Mouse (Mus musculus): ENCODE measurements around the gene Fbxo24. TPM values are rescaled to one million over a fixed set of nuclear protein-coding genes. Genes with fewer than 3 reads are reported as not detected.

The Fbxo24 gene
- polyA plus RNA-seq, 1 experiment from 2014 or later: not detected

DNA sequence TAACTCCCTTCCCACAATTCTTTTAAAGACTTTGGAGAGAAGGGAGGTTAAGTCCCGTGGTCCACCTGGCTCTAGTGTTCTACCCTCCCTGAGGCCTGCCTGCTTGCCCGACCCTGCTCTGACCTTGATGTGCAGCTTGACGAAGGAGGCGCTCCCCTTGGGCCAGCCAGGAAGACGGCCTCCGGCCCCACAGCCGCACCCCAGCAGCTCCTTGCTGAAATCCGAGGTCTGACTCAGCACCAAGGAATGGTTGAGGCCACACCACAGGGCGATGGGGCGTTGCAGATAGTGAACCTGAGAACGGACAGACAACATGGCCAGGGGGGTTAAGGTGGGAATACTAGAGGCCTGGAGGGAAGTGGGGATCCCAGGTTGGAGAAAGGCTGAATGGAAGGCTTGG lies 15.3 kb downstream of the Fbxo24 start, which contains the start of gene Pcolce:
TSS of gene Pcolce (minus strand) at position 235 of the 400 bp plus-strand sequence.
- no peak within 1 kb of the TSS for H3K4me2 ChIP-seq
- ATAC-seq (ENCODE audit: insufficient read depth) (no peak), DNase-seq (no peak)
- no peak within 1 kb of the TSS for H3K4me3 ChIP-seq (ENCODE audit: low read depth, low read length)
- no peaks in the 10 kb centered on the region for H3K27me3 ChIP-seq (ENCODE audit: insufficient read depth, low read length)
- H3K36me3 ChIP-seq (ENCODE audit: insufficient read depth): no peaks in the 10 kb centered on the region
- no peak for TF ChIP-seq CTCF (IDR thresholded peaks at IDR 0.05; ENCODE audit: low read depth)
- H3K9ac ChIP-seq: peak within 1 kb of the TSS; percentile 6; the same call in 1 of the 2 replicates
- 46% methylated on average over 11 of the region's 11 CpGs for WGBS
- H3K9me3 ChIP-seq (ENCODE audit: low read depth, low read length): no peaks in the 10 kb centered on the region
- H3K27ac ChIP-seq (ENCODE audit: low read depth): no peak within 1 kb of the TSS
- H3K4me1 ChIP-seq (ENCODE audit: insufficient read depth): peaks cover 28% of the 10 kb centered on the region

DNA sequence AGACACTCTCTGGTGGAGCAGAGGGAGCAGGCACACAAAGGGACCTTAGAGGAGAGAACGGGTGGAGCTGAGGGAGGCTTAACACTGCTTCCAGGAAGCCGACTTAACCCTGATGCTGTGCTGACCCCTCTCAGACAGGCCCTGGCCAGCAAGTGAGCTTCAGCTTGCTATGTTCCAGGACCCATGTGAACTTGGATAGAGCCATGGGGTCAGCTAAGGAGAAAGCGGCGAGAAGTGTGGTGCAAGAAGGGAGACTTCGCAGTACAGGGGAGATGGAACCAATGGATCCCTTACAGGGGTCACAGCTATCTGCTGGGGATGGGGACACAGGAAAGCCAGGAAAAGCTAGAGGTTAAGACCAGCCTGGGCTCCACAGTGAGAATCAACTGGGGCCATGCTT lies 15.7 kb downstream of the Fbxo24 start:
- DNase-seq (no peak), ATAC-seq (ENCODE audit: insufficient read depth) (no peak)
- Histone ChIP-seq H3K27me3 (ENCODE audit: insufficient read depth, low read length) (no peaks in the 10 kb centered on the region), H3K9ac (no peak overlapping the region; the same call in 1 of the 2 replicates), H3K9me3 (ENCODE audit: low read depth, low read length) (no peaks in the 10 kb centered on the region), H3K4me2 (no peak overlapping the region), H3K4me3 (ENCODE audit: low read depth, low read length) (no peak overlapping the region), H3K4me1 (ENCODE audit: insufficient read depth) (peaks cover 33% of the 10 kb centered on the region), H3K27ac (ENCODE audit: low read depth) (no peak overlapping the region), H3K36me3 (ENCODE audit: insufficient read depth) (0 out of 2 replicates have a peak, but pooled peaks cover 3% of the 10 kb centered on the region)
- TF ChIP-seq CTCF (IDR thresholded peaks at IDR 0.05; ENCODE audit: low read depth): no peak
- 67% methylated on average over 5 of the region's 5 CpGs for WGBS

DNA sequence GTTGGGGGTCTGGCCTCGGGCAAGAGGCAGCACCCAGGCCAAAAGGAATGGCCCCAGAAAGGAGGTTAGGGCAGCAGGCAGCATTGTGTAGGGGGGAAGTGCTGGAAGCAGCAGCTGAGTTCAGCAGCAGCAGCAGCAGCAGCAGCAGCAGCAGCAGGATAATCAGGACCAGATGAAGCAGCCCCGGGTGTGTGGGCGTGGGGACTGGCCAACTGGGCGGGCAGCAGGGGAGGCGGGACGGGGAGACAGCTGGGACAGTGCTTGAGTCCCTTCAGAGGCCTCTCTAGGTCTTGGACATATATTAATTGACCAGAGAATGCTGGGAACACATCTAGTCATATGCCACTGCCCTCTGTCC lies 17.6 kb downstream of the Fbxo24 start:
- peaks cover 20% of the 10 kb centered on the region; the same call in 1 of the 2 replicates for H3K36me3 ChIP-seq (ENCODE audit: insufficient read depth)
- H3K9ac ChIP-seq: peak overlapping the region; percentile 56
- H3K4me3 ChIP-seq (ENCODE audit: low read depth, low read length): peak overlapping the region; percentile 42
- ATAC-seq (ENCODE audit: insufficient read depth) (peak; percentile 85), DNase-seq (peak; percentile 84)
- TF ChIP-seq CTCF (IDR thresholded peaks at IDR 0.05; ENCODE audit: low read depth): 0 out of 2 replicates have a peak, but pooled peaks have one; percentile 1
- H3K27me3 ChIP-seq (ENCODE audit: insufficient read depth, low read length): no peaks in the 10 kb centered on the region
- 1% methylated on average over 6 of the region's 6 CpGs for WGBS
- peak overlapping the region; percentile 70 for H3K4me2 ChIP-seq
- no peaks in the 10 kb centered on the region for H3K9me3 ChIP-seq (ENCODE audit: low read depth, low read length)
- H3K27ac ChIP-seq (ENCODE audit: low read depth): peak overlapping the region; percentile 96
- H3K4me1 ChIP-seq (ENCODE audit: insufficient read depth): peaks cover 35% of the 10 kb centered on the region

DNA sequence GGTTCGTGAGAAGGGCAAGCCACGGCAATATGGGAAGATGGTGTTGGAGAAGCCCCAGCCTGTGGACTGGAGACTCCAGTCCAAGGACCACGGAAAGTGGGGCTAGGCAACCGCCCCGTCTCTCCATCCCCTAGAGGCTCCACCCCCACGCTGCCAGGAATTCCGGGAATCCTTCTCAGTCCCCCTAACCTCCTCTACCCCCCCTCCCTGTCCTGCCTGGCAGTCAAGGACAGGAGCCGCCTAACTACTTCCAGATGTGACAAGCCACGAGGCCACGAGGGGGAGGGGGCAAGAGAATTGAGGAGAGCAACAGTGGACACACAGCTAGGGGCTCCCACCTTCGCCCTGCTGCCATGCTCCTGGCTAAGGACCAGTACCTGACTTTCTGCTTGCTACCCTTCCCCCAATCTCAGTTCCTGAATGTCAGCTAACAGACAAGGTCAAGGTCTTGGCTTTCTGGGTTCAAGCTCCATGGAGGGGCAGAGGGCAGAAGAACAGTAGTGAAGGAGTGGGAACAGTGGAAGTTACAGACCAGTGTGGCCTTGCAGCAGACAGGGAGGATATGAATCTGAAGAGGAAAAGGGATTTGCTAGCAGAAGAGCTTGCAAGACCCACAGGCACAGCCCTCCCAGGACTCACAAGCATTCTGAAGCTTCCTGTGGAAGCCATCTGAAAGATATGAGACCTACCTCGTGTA lies 18.1 kb downstream of the Fbxo24 start:
- no peaks in the 10 kb centered on the region for H3K27me3 ChIP-seq (ENCODE audit: insufficient read depth, low read length)
- peaks cover 35% of the 10 kb centered on the region for H3K4me1 ChIP-seq (ENCODE audit: insufficient read depth)
- peak; percentile 86 for ATAC-seq (ENCODE audit: insufficient read depth)
- no peak for TF ChIP-seq CTCF (IDR thresholded peaks at IDR 0.05; ENCODE audit: low read depth)
- 5% methylated on average over 12 of the region's 12 CpGs for WGBS
- peak overlapping the region; percentile 42 for H3K4me3 ChIP-seq (ENCODE audit: low read depth, low read length)
- peaks cover 24% of the 10 kb centered on the region; the same call in 1 of the 2 replicates for H3K36me3 ChIP-seq (ENCODE audit: insufficient read depth)
- H3K9me3 ChIP-seq (ENCODE audit: low read depth, low read length): no peaks in the 10 kb centered on the region
- H3K9ac ChIP-seq: peak overlapping the region; percentile 56
- DNase-seq: peak; percentile 90
- H3K4me2 ChIP-seq: peak overlapping the region; percentile 70
- peak overlapping the region; percentile 96 for H3K27ac ChIP-seq (ENCODE audit: low read depth)

DNA sequence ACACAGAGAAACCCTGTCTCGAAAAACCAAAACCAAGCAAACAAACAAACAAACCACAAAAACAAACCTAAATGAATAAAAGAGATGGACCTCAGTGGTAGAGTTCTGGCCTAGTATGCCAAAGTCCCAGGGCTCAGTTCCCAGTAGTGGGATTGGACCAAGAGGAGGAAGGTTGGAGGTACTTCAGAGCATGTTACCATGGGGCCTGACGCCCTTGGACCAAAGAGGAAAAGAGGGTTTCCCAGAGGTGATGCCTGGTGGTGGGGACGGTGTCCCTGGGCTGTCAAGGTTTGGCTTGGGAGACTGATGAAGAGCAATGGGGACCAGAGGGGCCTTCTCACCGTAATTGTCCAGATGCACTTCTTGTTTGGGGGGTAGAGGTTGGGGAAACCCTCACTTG lies 18.7 kb downstream of the Fbxo24 start:
- H3K4me1 ChIP-seq (ENCODE audit: insufficient read depth): peaks cover 35% of the 10 kb centered on the region
- 40% methylated on average over 4 of the region's 4 CpGs for WGBS
- no peak for ATAC-seq (ENCODE audit: insufficient read depth)

DNA sequence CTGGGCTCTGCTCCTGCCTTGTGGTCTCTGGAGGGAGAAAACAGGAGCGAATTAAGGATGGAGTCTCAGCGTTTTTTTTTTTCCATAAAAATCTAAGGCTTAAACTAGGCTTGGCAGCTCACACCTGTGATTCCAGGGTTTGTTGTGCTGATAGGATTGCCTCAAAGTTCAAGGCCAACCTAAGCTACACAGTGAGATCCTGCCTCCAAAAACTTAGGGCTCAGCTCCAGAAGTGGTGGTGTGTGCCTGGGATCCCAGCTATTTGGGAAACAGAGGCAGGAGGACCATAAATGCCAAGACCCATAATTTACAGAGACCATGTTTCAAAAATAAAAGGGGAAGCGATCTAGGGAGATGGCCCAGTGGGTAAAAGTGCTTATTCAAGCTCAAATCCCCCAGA lies 19.5 kb downstream of the Fbxo24 start:
- WGBS: 63% methylated on average over 3 of the region's 3 CpGs
- Histone ChIP-seq H3K36me3 (ENCODE audit: insufficient read depth) (peaks cover 36% of the 10 kb centered on the region), H3K27ac (ENCODE audit: low read depth) (no peak overlapping the region), H3K27me3 (ENCODE audit: insufficient read depth, low read length) (no peaks in the 10 kb centered on the region), H3K4me1 (ENCODE audit: insufficient read depth) (peaks cover 35% of the 10 kb centered on the region), H3K4me3 (ENCODE audit: low read depth, low read length) (peak overlapping the region; percentile 42), H3K9ac (no peak overlapping the region), H3K4me2 (peak overlapping the region; percentile 70), H3K9me3 (ENCODE audit: low read depth, low read length) (no peaks in the 10 kb centered on the region)
- no peak for DNase-seq
- TF ChIP-seq CTCF (IDR thresholded peaks at IDR 0.05; ENCODE audit: low read depth): no peak
- no peak for ATAC-seq (ENCODE audit: insufficient read depth)

More for the DNA sequence above, 18.7 kb downstream of the Fbxo24 start:
- H3K4me3 ChIP-seq (ENCODE audit: low read depth, low read length): peak overlapping the region; percentile 42
- no peaks in the 10 kb centered on the region for H3K9me3 ChIP-seq (ENCODE audit: low read depth, low read length)
- H3K27me3 ChIP-seq (ENCODE audit: insufficient read depth, low read length): no peaks in the 10 kb centered on the region
- H3K27ac ChIP-seq (ENCODE audit: low read depth): peak overlapping the region; percentile 96
- no peak for TF ChIP-seq CTCF (IDR thresholded peaks at IDR 0.05; ENCODE audit: low read depth)
- peak overlapping the region; percentile 70 for H3K4me2 ChIP-seq
- DNase-seq: no peak
- H3K9ac ChIP-seq: peak overlapping the region; percentile 56
- H3K36me3 ChIP-seq (ENCODE audit: insufficient read depth): peaks cover 30% of the 10 kb centered on the region

DNA sequence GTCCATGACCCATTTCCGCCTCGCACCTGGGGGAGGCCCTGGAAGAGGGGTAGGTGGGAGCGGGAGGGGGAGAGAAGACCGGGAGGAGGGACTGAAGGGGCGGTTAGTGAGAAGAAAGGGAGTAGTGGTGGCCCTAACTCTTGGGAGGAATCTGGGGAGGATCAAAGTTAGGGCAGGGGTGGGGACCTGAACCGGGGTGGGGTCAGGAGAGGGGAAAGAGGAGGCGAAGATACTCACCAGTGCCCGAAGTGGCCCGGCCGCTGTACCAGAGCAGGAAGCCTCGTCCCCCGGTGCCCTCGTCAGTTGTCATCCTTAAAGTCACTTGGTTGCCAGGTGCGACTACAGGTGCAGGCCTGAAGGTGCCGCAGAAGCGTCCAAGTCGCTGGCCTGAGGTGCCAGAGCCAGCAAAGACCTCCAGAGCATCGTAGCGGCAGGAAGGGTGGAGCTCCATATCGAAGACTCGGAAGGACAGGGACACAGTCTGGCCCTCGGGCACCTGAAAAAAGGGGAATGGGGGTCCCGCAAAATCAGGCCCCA lies 20.1 kb downstream of the Fbxo24 start:
- whole genome bisulfite sequencing: 21% methylated on average over 23 of the region's 23 CpGs
- peak; percentile 41 for TF ChIP-seq CTCF (IDR thresholded peaks at IDR 0.05; ENCODE audit: low read depth)
- Histone ChIP-seq H3K4me3 (ENCODE audit: low read depth, low read length) (peak overlapping the region; percentile 14), H3K9me3 (ENCODE audit: low read depth, low read length) (no peaks in the 10 kb centered on the region), H3K36me3 (ENCODE audit: insufficient read depth) (peaks cover 40% of the 10 kb centered on the region), H3K4me1 (ENCODE audit: insufficient read depth) (peaks cover 35% of the 10 kb centered on the region), H3K4me2 (peak overlapping the region; percentile 70), H3K9ac (peak overlapping the region; percentile 48), H3K27ac (ENCODE audit: low read depth) (no peak overlapping the region), H3K27me3 (ENCODE audit: insufficient read depth, low read length) (no peaks in the 10 kb centered on the region)
- ATAC-seq (ENCODE audit: insufficient read depth) (no peak), DNase-seq (no peak)

All from lung, embryonic 14.5 days (tissue).